Mouse (Mus musculus) frontal cortex, postnatal 25 days (tissue): ENCODE data around the gene Aes.

Experiments used
- DNase-seq, 2 experiments: peaks; one replicate each; pipeline ENCODE4 v3.0.0; 2022; ENCODE audit warnings: low spot score in 2 of 2

Gene Aes

DNA sequence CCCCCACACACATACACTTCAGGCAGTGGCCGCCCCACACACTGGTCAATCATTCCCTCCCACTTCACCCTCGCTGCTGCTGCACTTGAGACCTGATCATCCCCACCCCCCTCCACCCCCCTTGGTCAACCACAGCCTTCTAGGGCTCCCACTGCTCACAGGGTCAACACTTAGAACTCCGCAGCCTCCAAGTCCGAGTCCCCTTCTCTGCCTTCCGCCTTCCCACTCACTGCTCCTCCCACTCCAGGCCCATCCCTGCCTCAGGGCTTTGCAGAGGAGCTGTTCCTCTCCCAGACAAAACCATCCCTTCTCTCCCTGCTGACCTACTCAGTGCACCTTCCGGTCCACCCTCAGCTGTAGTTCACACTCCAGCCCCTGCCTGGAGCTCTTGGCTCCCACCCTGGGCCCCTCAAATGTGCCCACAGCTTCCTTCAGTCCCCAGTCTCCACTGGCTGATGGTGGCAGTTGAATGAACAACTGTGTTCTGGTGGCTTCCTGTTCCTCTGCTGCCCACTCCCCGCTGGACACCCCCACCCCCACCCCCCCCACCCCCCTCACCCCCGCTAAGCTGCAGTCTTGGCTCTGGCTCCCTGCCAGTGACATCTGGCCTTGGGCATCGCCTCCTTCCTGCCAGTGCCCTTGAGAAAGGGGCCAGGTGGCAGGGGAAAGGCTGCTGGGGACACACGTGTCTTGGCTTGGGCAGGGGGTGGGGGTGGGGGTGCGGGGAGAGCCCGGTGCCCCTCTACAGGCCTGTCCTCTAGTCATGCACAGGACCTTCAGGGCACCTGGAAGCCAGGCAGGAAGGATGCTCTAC, 38.1 kb downstream of the Aes start:
- DNase-seq: no peak

DNA sequence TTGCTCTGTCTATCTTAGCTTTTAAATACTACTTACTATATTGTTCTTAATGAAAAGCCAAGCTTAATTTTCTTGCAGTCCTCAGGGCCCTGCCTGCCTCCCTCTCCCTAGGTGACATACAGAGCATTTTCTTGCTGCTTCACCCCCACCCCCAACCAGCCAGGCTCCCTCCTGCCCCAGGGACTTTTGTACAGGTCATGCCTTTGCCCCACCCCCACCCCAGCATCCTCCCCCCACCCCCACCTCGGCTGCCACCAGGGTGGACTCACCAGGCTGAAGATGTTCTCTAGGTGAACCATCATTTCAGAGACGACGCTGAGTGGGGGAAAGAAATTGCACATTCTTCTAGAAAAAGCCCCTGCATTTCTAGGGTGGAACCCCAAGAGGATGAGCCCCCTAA, 39.1 kb downstream of the Aes start:
- no peak for DNase-seq

DNA sequence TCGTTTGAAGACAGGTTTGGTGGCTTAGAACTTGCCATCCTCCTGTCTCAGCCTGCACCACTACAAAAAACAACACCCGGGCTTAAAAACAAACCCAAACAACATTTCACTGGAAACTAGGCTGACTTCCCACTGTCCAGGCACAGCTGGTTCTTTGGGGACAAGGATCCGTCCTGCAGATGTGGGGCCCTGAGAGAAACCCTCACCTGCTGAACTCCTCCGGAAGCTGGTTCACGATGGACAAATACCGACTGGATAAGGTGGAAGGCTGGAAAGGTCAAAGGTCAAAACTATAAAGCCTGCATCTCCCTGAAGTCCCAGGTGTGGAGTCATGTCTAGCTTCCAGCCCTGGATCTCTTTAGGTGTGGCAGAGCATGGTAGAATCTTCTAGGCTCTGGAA, 39.6 kb downstream of the Aes start:
- DNase-seq: no peak

DNA sequence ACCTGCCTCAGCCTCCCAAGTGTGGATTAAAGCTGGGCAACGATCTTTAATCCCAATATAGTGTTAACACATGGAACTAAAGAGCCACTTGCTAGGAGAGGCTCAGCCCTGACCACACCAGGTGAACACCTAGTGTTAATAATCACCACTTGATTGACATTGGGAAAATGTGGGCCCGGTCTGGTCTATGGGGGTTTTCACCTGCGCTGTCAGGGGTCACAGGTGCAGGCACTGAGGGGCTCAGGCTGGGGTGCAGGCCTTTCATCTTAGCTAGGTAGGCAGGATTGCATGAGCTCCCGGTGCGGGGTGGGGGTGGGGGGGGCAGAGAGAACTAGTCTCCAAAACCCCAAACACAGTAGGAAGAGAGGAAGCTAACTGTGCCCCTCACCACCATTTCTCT, 40.3 kb downstream of the Aes start:
- no peak for DNase-seq

DNA sequence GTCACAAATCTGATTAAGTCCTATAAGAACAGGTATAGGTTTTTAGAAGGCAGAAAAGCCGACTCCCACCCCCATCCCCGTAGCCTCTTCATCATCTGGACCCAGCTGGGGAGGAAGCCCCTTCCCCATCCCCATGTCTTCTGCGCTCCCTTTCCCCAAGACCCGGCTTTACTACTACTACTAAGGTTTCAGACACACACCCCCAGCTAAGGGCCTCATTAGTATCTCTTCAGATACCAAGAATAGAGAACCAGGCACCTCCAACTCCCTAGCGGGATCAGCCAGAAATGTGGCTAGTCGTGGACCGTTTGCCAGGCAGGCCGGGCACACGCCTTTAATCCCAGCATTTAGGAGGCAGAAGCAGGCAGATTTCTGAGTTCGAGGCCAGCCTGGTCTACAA, 40.8 kb downstream of the Aes start:
- DNase-seq: no peak

DNA sequence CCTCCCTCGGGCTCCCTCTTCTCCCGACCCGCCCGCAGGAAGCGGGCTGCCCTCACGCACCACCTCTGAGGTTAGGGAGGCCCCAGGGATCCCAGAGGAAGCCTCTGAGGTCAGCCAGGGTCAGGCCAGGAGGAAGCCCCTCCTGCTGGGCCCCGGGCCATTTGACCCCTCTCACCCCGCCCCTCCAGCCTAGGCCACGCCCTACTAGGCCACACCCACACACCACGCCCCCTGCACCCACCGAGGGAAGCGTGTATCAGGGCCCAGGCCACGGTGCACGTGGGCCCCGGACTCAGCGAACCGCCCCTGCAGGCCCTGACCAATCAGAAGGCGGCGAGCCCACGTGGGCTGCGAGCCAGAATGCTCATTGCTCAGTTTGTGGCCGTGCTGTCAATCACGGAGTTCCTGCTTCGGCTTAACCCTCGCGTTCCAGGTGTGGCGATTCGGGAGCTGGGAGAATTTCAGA, 41.5 kb downstream of the Aes start, which contains the start of gene Tle6:
TSS of gene Tle6 (minus strand) at position 336 of the 466 bp plus-strand sequence.
- DNase-seq: peak; percentile 93 to 94

DNA sequence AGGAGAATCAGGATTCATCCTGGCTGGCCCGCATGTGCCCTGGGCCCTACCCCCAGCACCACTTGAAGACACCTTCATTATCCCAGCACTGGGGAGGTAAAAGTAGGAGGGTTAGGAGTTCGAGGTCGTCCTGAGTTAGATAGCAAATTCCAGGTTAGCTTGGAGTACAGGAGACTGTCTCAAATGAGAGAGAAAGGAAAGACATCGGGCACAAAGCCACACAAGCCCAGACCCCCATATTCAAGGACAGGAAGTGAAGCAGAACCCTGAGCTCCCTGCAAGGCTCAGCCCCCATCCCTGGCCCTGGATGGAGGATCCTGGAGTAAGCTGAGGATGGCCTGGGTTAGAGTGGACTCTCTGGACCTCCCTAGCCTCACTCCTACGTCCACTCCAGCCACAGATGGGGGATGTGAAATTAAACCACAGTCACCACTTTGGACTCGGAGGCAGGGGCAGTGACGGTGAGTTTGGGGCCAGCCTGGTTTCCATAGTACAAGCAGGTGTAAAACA, 42.2 kb downstream of the Aes start:
- no peak for DNase-seq

DNA sequence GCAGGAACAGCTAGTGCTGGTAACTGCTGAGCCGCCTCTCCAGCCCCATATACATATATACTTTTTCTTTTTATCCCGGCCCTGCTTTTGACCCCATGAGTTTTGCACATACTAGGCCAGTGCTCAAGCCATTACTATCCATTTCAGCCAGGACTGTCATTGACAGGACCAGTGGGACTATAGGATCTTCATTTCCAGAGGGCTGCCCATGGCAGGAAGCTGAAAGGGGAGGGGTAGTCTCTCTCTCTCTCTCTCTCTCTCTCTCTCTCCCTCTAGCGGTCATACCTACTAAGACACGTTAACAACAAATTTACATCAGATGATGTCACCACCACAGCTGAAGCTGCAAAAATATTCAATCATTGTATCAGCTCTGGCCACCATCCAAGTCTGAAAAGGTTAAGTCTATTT, 43.5 kb downstream of the Aes start:
- no peak for DNase-seq

DNA sequence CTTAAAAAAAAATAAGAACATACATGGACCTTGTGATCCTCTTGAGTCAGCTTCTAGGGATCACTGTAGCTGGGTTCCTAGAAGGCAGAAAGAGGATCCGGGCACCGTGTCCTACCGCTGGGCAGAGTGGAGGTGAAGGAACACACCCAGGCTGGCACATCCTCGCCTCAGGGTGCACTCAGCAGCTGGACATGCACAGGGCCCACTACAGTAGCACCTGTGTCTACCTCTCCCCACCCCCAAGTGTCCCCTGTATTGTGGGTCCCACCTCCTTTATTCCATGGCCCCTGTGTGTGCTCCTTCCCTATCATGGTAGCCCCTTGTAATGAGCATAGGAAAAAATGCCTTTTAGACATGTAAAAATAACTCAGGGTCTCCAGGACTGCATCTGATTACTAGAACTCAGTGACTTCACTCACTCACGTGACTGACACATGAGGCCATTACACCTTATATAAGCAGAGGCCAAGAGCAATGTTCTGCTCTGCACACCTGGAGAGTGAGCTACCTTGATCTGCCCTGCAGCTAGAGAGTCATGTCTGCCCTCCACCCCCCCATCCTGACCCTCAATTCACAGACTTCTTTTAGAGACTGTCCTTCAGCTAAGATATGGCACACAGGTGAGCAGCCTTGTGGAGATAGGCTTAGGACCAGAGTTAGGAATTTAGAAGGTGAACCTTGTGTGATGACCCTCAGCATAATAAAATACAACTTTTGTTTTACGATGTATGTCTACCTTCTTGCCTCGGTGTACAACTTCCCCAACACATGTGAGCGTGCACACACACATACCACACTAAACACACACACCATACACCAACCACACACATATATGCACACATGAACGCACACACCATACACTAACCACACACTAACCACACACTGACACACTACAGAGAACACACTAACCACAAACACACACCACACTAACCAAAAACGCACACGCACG, 45.0 kb downstream of the Aes start:
- DNase-seq: no peak

DNA sequence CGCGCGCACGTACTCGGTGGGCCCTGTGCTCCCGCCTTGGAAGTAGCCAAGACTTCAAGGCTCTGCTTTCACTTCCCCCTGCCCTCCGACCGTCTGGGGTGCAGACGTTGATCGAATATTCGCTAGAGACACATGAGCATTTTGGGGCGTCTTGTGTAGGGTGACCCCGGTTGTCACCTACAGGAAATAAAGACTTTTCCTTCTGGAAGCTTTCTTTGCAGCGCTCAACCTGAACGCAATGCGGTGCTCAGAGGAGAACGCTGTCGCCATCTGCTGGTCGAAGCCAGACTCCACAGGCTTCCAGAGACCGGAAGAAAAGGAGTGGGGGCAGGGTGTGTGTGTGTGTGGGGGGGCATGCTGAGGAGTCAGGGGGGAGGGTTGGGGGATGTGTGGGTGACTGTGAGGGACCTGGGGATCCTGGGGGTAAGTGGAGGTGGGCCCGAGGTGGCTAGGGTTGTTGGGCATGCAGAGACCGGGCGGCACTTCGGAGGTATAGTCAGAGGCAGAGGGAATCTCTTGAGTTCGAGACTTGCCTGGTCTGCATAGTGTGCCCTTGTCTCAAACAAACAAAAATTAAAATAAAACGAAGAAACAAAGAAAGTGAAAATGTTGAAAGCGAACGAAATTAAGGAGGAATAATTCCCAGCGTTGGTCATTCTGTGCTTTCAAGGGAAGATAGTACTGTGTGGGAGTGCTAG, 45.8 kb downstream of the Aes start:
- peak; percentile 74 to 80 for DNase-seq

DNA sequence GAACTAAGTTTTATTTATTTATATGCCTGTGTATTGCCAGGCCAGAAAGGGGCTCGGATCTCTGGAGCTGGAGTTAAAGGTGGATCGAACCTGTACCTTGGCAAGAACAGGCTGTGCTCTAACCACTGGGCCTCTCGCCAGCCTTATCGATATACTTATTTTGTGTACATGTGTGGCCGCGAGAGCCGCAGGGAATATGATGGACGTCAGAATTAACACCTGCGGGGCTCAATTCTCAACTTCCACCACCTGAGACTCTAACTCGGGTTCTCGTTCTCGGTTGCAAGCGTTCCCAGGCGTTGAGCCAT, 46.3 kb downstream of the Aes start:
- no peak for DNase-seq

DNA sequence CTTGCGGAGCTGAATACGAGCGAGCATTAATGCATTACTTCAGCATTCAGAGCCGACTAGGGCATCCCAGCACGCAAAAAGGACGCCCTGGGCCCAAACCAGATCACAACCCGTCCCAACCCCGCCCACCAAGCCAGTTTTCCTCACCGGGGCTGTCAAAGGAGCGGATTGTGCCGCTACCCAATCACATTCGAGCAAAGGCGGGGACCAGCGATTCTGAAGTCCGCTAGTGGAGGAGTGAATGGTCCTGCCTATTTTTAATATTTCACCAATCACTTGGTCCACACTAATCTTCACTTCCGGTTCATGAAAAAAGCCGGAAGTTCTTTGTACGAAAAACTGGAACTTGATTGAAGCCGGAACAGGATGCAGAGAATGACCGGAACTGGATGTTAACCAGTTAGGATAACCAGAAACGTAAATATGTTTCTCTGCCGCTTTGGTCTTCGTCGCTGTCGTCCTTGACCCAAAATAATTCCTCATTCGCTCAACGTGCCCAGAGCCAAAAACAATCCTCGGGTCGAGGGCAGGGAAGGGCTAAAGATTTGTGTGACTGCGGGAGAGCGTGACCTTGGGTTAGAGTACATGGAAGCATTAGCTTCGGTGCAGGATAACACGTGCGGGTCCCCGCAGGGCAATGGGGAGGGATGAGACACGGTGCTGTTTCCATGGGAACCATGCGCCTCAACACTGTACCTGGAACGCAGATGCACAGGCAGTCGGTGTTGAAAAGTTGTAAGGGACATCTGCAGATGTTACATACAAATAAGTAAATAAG, 46.9 kb downstream of the Aes start, which contains the start of gene BC025920:
TSS of gene BC025920 (plus strand) at position 297 of the 778 bp plus-strand sequence.
- DNase-seq: peak; percentile 80 to 88

DNA sequence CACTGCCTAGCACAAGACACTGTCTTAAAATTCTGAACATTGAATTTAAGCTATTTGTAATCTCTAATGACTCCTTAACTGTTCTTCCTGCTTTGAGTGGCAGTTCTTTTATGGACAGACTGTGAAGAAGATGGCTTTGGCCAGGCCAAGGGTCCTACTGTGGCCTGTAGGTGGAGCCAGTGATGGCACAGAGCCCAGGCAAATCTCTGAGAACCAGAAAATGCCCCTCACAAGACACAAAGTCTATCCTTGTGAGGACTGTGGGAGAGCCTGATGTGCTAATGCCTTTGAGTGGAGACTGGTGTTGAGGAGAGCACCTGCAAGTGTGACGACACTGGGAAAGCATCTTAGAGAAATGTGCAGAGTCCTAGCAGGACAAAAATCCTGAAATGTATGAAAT, 49.0 kb downstream of the Aes start:
- no peak for DNase-seq

DNA sequence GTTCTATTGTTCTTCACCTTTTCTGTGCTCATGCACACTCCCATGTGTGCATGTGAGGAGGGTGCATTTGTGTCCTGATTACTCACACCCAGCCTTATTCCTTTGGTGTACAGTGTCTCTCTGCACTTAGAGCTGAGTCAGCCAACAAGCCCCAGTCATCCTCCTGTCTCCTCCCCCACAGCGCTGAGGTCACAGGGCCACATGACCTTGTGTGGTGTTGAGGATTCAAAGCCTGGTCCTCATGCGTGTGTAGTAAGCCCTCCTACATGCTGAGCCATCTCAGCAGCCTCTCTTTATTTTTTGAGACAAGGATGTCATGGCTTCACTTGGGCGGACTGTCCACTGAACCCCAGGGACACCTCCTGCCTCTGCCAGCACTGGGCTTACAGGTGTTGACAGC, 53.5 kb downstream of the Aes start:
- DNase-seq: no peak

DNA sequence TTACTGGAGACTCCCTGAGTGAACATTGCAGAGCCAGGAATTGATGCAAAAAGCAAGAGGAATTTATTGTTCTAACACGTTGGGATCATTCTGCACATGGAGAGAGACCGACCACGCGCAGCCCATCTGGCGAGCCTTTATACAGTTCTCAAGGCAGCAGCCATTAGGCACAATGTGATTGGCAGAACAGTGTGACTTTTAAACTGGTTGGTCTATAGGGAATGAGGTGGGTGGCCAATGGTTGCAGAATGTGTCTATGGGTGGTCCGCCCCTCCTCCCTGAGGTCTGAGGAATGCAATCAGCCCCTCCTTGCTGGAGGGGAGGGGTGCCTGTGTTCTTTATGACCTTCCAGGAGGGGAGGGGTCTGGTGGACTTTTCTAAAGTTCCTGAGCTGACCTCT, 56.2 kb downstream of the Aes start:
- DNase-seq: no peak
